ENCODE assay signal across 28 mouse cellular contexts in genomic region chr13:24958671-24959070, GRCm38 (mm10). TPM values are rescaled to one million over a fixed set of nuclear protein-coding genes. Genes with fewer than 3 reads are reported as not detected.
"Had no signal": no experiment of that assay in that cellular context is flagged by ENCODE, and none has a peak within 500 bp of the region (broad histone marks: within the 10 kb centered on the region; RNA-seq: fewer than 3 reads in every experiment).

No protein-coding gene starts in this region.

- H3K27me3 ChIP-seq: embryonic facial prominence, embryonic 15.5 days; forebrain, embryonic 13.5 days; forebrain, embryonic 15.5 days had no signal

- H3K4me3 ChIP-seq: embryonic facial prominence, embryonic 10.5 days; embryonic facial prominence, embryonic 12.5 days; embryonic facial prominence, embryonic 13.5 days; embryonic facial prominence, embryonic 15.5 days; erythroblast, embryonic 14.5 days; forebrain, embryonic 10.5 days; forebrain, embryonic 13.5 days; forebrain, embryonic 15.5 days; gastrocnemius, adult 2 months; heart, adult 2 months; heart, embryonic 10.5 days had no signal

- H3K27ac ChIP-seq: embryonic facial prominence, embryonic 10.5 days; embryonic facial prominence, embryonic 12.5 days; embryonic facial prominence, embryonic 13.5 days; embryonic facial prominence, embryonic 15.5 days; forebrain, embryonic 10.5 days; forebrain, embryonic 13.5 days; forebrain, embryonic 15.5 days; gastrocnemius, adult 2 months; heart, adult 2 months; heart, embryonic 10.5 days had no signal

- H3K36me3 ChIP-seq: embryonic facial prominence, embryonic 10.5 days; embryonic facial prominence, embryonic 12.5 days; embryonic facial prominence, embryonic 13.5 days; embryonic facial prominence, embryonic 15.5 days; forebrain, embryonic 10.5 days; forebrain, embryonic 15.5 days; heart, embryonic 10.5 days had no signal

- H3K4me2 ChIP-seq: embryonic facial prominence, embryonic 12.5 days; embryonic facial prominence, embryonic 13.5 days; embryonic facial prominence, embryonic 15.5 days; forebrain, embryonic 13.5 days; forebrain, embryonic 15.5 days; heart, embryonic 11.5 days had no signal

- H3K9me3 ChIP-seq: embryonic facial prominence, embryonic 10.5 days; embryonic facial prominence, embryonic 12.5 days; embryonic facial prominence, embryonic 13.5 days; embryonic facial prominence, embryonic 15.5 days; forebrain, embryonic 10.5 days; forebrain, embryonic 13.5 days; forebrain, embryonic 15.5 days; heart, embryonic 10.5 days had no signal

- DNase-seq: cerebellum, adult 9-10 months; cerebellum, adult 9-11 months; cerebellum, postnatal 10 days; cerebellum, postnatal 14 days; cerebellum, postnatal 25 days; cerebellum, postnatal 36 days; embryo, embryonic 11 days; forebrain, postnatal 0 days; gastrocnemius, adult 2 months; gastrocnemius, postnatal 10 days; gastrocnemius, postnatal 14 days; gastrocnemius, postnatal 25 days; gastrocnemius, postnatal 36 days; heart, adult 11 months; heart, adult 18-20 months; heart, adult 2 months had no signal

- H3K9ac ChIP-seq: embryonic facial prominence, embryonic 12.5 days; embryonic facial prominence, embryonic 13.5 days; embryonic facial prominence, embryonic 15.5 days; forebrain, embryonic 13.5 days; forebrain, embryonic 15.5 days; forebrain, postnatal 0 days had no signal

- ATAC-seq: forebrain, embryonic 13.5 days; forebrain, embryonic 14.5 days; forebrain, embryonic 15.5 days; forebrain, embryonic 16.5 days; forebrain, postnatal 0 days had no signal

- H3K4me1 ChIP-seq: embryonic facial prominence, embryonic 12.5 days; embryonic facial prominence, embryonic 13.5 days; embryonic facial prominence, embryonic 15.5 days; forebrain, embryonic 13.5 days; forebrain, embryonic 15.5 days; heart, embryonic 10.5 days had no signal

RNA-seq across cellular contexts. Expression of gene Gpld1, which starts 15.7 kb away (rescaled TPM):
- polyA plus RNA-seq: erythroblast, embryonic 14.5 days had no signal

RNA-seq across cellular contexts. Expression of gene Aldh5a1, which starts 21.2 kb away (rescaled TPM):
- polyA plus RNA-seq: erythroblast, embryonic 14.5 days had no signal
